ENCODE assay signal across 26 mouse cellular contexts in genomic region chr6:39488292-39488691, GRCm38 (mm10).
DNase-seq lines count a peak whose midpoint lies in the region; ATAC-seq lines count a peak whose summit lies in the region.
"Had no signal": no experiment of that assay in that cellular context is flagged by ENCODE, and none has a peak within 500 bp of the region (broad histone marks: within the 10 kb centered on the region; RNA-seq: fewer than 3 reads in every experiment).

No protein-coding gene starts in this region.

- H3K9me3 ChIP-seq in liver, embryonic 12.5 days (replicated peaks): no peaks in the 10 kb centered on the region
- H3K9me3 ChIP-seq in liver, embryonic 11.5 days (ENCODE audit: control insufficient read depth, low read length): no peaks in the 10 kb centered on the region
- no peaks in the 10 kb centered on the region for H3K9me3 ChIP-seq in hindbrain, embryonic 13.5 days
- H3K9me3 ChIP-seq: embryonic facial prominence, embryonic 13.5 days; forebrain, embryonic 15.5 days; heart, embryonic 12.5 days; lung, embryonic 15.5 days; neural tube, embryonic 12.5 days had no signal

- DNase-seq in layer of hippocampus, adult 8-10 months (ENCODE audit: low spot score in 2 of 2): peak; percentile 38 to 39
- no peak for DNase-seq in layer of hippocampus, postnatal 10 days (ENCODE audit: low spot score in 2 of 2)
- DNase-seq in liver, embryonic 11.5 days (ENCODE audit: low spot score): no peak
- peak; percentile 32 to 62 for DNase-seq in left cerebral cortex, postnatal 36 days (ENCODE audit: low spot score in 2 of 2)
- no peak for DNase-seq in cerebellum, postnatal 10 days
- DNase-seq: adrenal gland, postnatal 14 days; cerebellum, adult 11-12 months; cerebellum, adult 9-11 months; heart, adult 2 months; heart, postnatal 4 days; kidney, adult 11 months; kidney, postnatal 14 days; liver; thymus, postnatal 4 days had no signal

- H3K36me3 ChIP-seq in liver, embryonic 12.5 days: peaks cover 33% of the 10 kb centered on the region
- H3K36me3 ChIP-seq in liver, embryonic 11.5 days (ENCODE audit: control insufficient read depth, insufficient read depth, low read length): peaks cover 11% of the 10 kb centered on the region
- H3K36me3 ChIP-seq in hindbrain, embryonic 13.5 days: peaks cover 79% of the 10 kb centered on the region

- H3K27me3 ChIP-seq in liver, embryonic 12.5 days (replicated peaks): no peaks in the 10 kb centered on the region
- H3K27me3 ChIP-seq in liver, embryonic 11.5 days (replicated peaks; ENCODE audit: control insufficient read depth, insufficient read depth, low read length): no peaks in the 10 kb centered on the region
- H3K27me3 ChIP-seq in hindbrain, embryonic 13.5 days: no peaks in the 10 kb centered on the region
- H3K27me3 ChIP-seq: embryonic facial prominence, embryonic 13.5 days; forebrain, embryonic 15.5 days; heart, embryonic 12.5 days; lung, embryonic 15.5 days; neural tube, embryonic 12.5 days had no signal

- no peak for ATAC-seq in liver, embryonic 12.5 days
- ATAC-seq in liver, embryonic 11.5 days (replicated peaks; ENCODE audit: low FRiP score): no peak
- ATAC-seq in hindbrain, embryonic 13.5 days (ENCODE audit: low FRiP score): no peak
- ATAC-seq: CD4-positive, CD25-positive, alpha-beta regulatory T cell, adult 4 months; forebrain, embryonic 15.5 days; midbrain, embryonic 16.5 days had no signal

- WGBS in liver, embryonic 12.5 days (ENCODE audit: insufficient replicate concordance): 70% methylated on average over 8 of the region's 8 CpGs
- WGBS in liver, embryonic 11.5 days: 81% methylated on average over 8 of the region's 8 CpGs
- WGBS in hindbrain, embryonic 13.5 days: 94% methylated on average over 8 of the region's 8 CpGs

- H3K4me3 ChIP-seq in liver, embryonic 12.5 days: no peak overlapping the region
- H3K4me3 ChIP-seq in liver, embryonic 11.5 days (ENCODE audit: low read depth, low read length): no peak overlapping the region
- no peak overlapping the region for H3K4me3 ChIP-seq in hindbrain, embryonic 13.5 days
- H3K4me3 ChIP-seq: embryonic facial prominence, embryonic 13.5 days; forebrain, embryonic 10.5 days; forebrain, embryonic 15.5 days; heart, adult 2 months; heart, embryonic 12.5 days; lung, embryonic 15.5 days; midbrain, embryonic 10.5 days; neural tube, embryonic 12.5 days had no signal

- no peak overlapping the region for H3K4me2 ChIP-seq in liver, embryonic 12.5 days
- H3K4me2 ChIP-seq in liver, embryonic 11.5 days: no peak overlapping the region
- no peak overlapping the region for H3K4me2 ChIP-seq in hindbrain, embryonic 13.5 days
- H3K4me2 ChIP-seq: embryonic facial prominence, embryonic 13.5 days; forebrain, embryonic 15.5 days; heart, embryonic 12.5 days; hindbrain, embryonic 14.5 days; lung, embryonic 15.5 days; neural tube, embryonic 12.5 days had no signal

- no peak overlapping the region for H3K27ac ChIP-seq in liver, embryonic 12.5 days
- no peak overlapping the region for H3K27ac ChIP-seq in liver, embryonic 11.5 days (ENCODE audit: low read depth, low read length)
- H3K27ac ChIP-seq in hindbrain, embryonic 13.5 days: no peak overlapping the region
- H3K27ac ChIP-seq: embryonic facial prominence, embryonic 13.5 days; forebrain, embryonic 10.5 days; forebrain, embryonic 15.5 days; heart, adult 2 months; hindbrain, embryonic 14.5 days; lung, embryonic 15.5 days; midbrain, embryonic 10.5 days; neural tube, embryonic 12.5 days had no signal

- intact Hi-C loops in left cerebral cortex, postnatal 36 days (cut with DNase I): no loop called here

- 0 out of 2 replicates have a peak overlapping the region, but pooled peaks have one; percentile 18 for H3K9ac ChIP-seq in liver, embryonic 12.5 days
- no peak overlapping the region for H3K9ac ChIP-seq in liver, embryonic 11.5 days (ENCODE audit: low read depth, low read length)
- no peak overlapping the region; the same call in 1 of the 2 replicates for H3K9ac ChIP-seq in hindbrain, embryonic 13.5 days
- H3K9ac ChIP-seq: embryonic facial prominence, embryonic 13.5 days; forebrain, embryonic 15.5 days; heart, embryonic 12.5 days; hindbrain, embryonic 14.5 days; lung, embryonic 15.5 days; neural tube, embryonic 12.5 days had no signal

- H3K4me1 ChIP-seq in liver, embryonic 12.5 days: 0 out of 2 replicates have a peak, but pooled peaks cover 5% of the 10 kb centered on the region
- no peaks in the 10 kb centered on the region for H3K4me1 ChIP-seq in liver, embryonic 11.5 days (replicated peaks; ENCODE audit: control insufficient read depth, insufficient read depth, low read length)
- peaks cover 16% of the 10 kb centered on the region for H3K4me1 ChIP-seq in hindbrain, embryonic 13.5 days (replicated peaks)
- H3K4me1 ChIP-seq: lung, embryonic 15.5 days; midbrain, embryonic 10.5 days had no signal

Comparison
In these comparisons a context has a peak if more than half of its experiments do, and no peak if none do; other contexts are left out.
1. DNase-seq: peak in layer of hippocampus, adult 8-10 months (2 of 2) and left cerebral cortex, postnatal 36 days (2 of 2); none in layer of hippocampus, postnatal 10 days (0 of 2), liver, embryonic 11.5 days (single experiment) and cerebellum, postnatal 10 days (0 of 2).